In the genomic region with DNA sequence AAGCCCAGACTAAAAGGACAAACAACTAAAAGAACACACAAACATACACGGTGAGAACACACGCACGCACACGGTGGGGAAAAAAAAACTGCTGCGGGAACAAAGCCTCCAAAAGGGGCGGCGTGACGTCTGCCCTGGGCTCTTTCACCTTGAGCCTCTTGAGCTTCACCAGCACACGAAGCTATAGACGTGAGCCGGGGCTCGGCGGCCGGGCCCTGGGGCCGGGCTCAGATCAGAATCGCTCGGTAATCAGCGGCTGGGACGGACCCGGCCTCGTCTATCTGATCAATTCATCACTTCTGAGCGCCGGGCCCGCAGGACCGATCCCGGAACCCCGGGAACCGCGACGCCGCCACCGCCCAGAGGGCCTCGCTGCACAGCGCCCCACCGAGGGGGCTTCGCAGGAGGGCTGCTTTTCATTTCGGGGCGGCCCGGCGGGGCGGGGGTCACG, we compare ENCODE assay signal across 9 mouse cellular contexts. TPM values are rescaled to one million over a fixed set of nuclear protein-coding genes. Genes with fewer than 3 reads are reported as not detected.
DNase-seq lines count a peak whose midpoint lies in the region; ATAC-seq and TF ChIP-seq lines count a peak whose summit lies in the region.
"Had no signal": no experiment of that assay in that cellular context is flagged by ENCODE, and none has a peak within 500 bp of the region (broad histone marks: within the 10 kb centered on the region; RNA-seq: fewer than 3 reads in every experiment).

No protein-coding gene starts in this region.

- ATAC-seq in embryonic facial prominence, embryonic 15.5 days (ENCODE audit: insufficient number of reproducible peaks, low FRiP score, low TSS enrichment, low read depth), result peak; percentile 71
- ATAC-seq in intestine, postnatal 0 days, result peak; percentile 74

- H3K4me1 ChIP-seq in embryonic facial prominence, embryonic 15.5 days, result 0 out of 2 replicates have a peak, but pooled peaks cover 5% of the 10 kb centered on the region
- H3K4me1 ChIP-seq in intestine, postnatal 0 days (replicated peaks; ENCODE audit: control insufficient read depth, insufficient read depth, low read length), result no peaks in the 10 kb centered on the region; the same call in 1 of the 2 replicates
- peaks cover 8% of the 10 kb centered on the region for H3K4me1 ChIP-seq in midbrain, embryonic 10.5 days

- no peak for DNase-seq in left cerebral cortex, adult 2 months (ENCODE audit: extremely low spot score in 1 of 2, low spot score in 2 of 2)
- no peak for DNase-seq in left cerebral cortex, postnatal 4 days
- DNase-seq in T-cell, adult 2 months (ENCODE audit: low spot score), result peak; percentile 77
- DNase-seq in midbrain, embryonic 10.5 days (ENCODE audit: low spot score), result no peak
- no peak for DNase-seq in layer of hippocampus, adult 9-10 months (ENCODE audit: low spot score)
- no peak for DNase-seq in cerebellum, adult 11 months

- H3K27ac ChIP-seq in left cerebral cortex, adult 2 months, result peak overlapping the region; percentile 97
- H3K27ac ChIP-seq in embryonic facial prominence, embryonic 15.5 days (replicated peaks), result peak overlapping the region; percentile 87
- peak overlapping the region; percentile 83 for H3K27ac ChIP-seq in intestine, postnatal 0 days (ENCODE audit: low read depth, low read length)
- H3K27ac ChIP-seq in midbrain, embryonic 10.5 days (replicated peaks), result peak overlapping the region; percentile 97

- peak overlapping the region; percentile 82 for H3K4me2 ChIP-seq in embryonic facial prominence, embryonic 15.5 days (replicated peaks)
- H3K4me2 ChIP-seq in intestine, postnatal 0 days (replicated peaks; ENCODE audit: low read depth), result peak overlapping the region; percentile 93

- WGBS in embryonic facial prominence, embryonic 15.5 days, result 1% methylated on average over 42 of the region's 42 CpGs
- WGBS in intestine, postnatal 0 days, result under 1% methylated on average over 42 of the region's 42 CpGs
- under 1% methylated on average over 42 of the region's 42 CpGs for WGBS in midbrain, embryonic 10.5 days

- no peaks in the 10 kb centered on the region for H3K27me3 ChIP-seq in embryonic facial prominence, embryonic 15.5 days
- H3K27me3 ChIP-seq in intestine, postnatal 0 days (replicated peaks; ENCODE audit: control insufficient read depth, insufficient read depth, low read length), result no peaks in the 10 kb centered on the region
- no peaks in the 10 kb centered on the region for H3K27me3 ChIP-seq in midbrain, embryonic 10.5 days (ENCODE audit: low read depth, poor library complexity, severe bottlenecking)

- H3K36me3 ChIP-seq in embryonic facial prominence, embryonic 15.5 days, result peaks cover 21% of the 10 kb centered on the region
- peaks cover 21% of the 10 kb centered on the region for H3K36me3 ChIP-seq in intestine, postnatal 0 days (ENCODE audit: control insufficient read depth, insufficient read depth)
- H3K36me3 ChIP-seq in midbrain, embryonic 10.5 days, result peaks cover 24% of the 10 kb centered on the region

- no peak for TF ChIP-seq CTCF in left cerebral cortex, adult 2 months (IDR thresholded peaks at IDR 0.05)
- no peak for TF ChIP-seq CTCF in intestine, postnatal 0 days (IDR thresholded peaks at IDR 0.05; ENCODE audit: low read depth)

- peak overlapping the region; percentile 96 for H3K9ac ChIP-seq in embryonic facial prominence, embryonic 15.5 days
- H3K9ac ChIP-seq in intestine, postnatal 0 days (ENCODE audit: low read depth, low read length), result peak overlapping the region; percentile 91

- H3K9me3 ChIP-seq in embryonic facial prominence, embryonic 15.5 days (replicated peaks), result no peaks in the 10 kb centered on the region
- H3K9me3 ChIP-seq in intestine, postnatal 0 days (ENCODE audit: control insufficient read depth), result no peaks in the 10 kb centered on the region
- no peaks in the 10 kb centered on the region for H3K9me3 ChIP-seq in midbrain, embryonic 10.5 days (replicated peaks)

- intact Hi-C loops in left cerebral cortex, adult 2 months (cut with DNase I), result loop anchor here (1.0 to 10.0 kb wide), 3 partner anchors 8 to 771 kb away; a partner anchor contains a TSS
- intact Hi-C loops in left cerebral cortex, postnatal 4 days (cut with DNase I), result loop anchor here (5.0 to 10.0 kb wide), 2 partner anchors 109 to 152 kb away; a partner anchor contains a TSS

- H3K4me3 ChIP-seq in left cerebral cortex, adult 2 months, result peak overlapping the region; percentile 82
- peak overlapping the region; percentile 88 for H3K4me3 ChIP-seq in embryonic facial prominence, embryonic 15.5 days (replicated peaks)
- H3K4me3 ChIP-seq in intestine, postnatal 0 days (ENCODE audit: low read depth, low read length), result peak overlapping the region; percentile 87
- H3K4me3 ChIP-seq in midbrain, embryonic 10.5 days, result peak overlapping the region; percentile 84

RNA-seq across cellular contexts. Expression of a gene that starts 8.1 kb away (rescaled TPM):
- total RNA-seq in left cerebral cortex, adult 2 months (2021), result 10 to 100 TPM; 40.9 to 46.1 TPM
- 10 to 100 TPM; 45.4 to 46.1 TPM for total RNA-seq in left cerebral cortex, postnatal 4 days (2021)
- 48.6 and 49.6 TPM in 2 replicates for polyA plus RNA-seq in embryonic facial prominence, embryonic 15.5 days (2015; fragmentation: Nextera tagmentation; extraction: Ambion mirVana)
- 27.5 and 27.9 TPM in 2 replicates for polyA plus RNA-seq in intestine, postnatal 0 days (2015; fragmentation: Nextera tagmentation; extraction: Ambion mirVana)
- polyA plus RNA-seq in midbrain, embryonic 10.5 days (2016; fragmentation: Nextera tagmentation; extraction: Ambion mirVana), result 38.6 and 50.8 TPM in 2 replicates

RNA-seq across cellular contexts. Expression of a gene that starts 17.4 kb away (rescaled TPM):
- 10 to 100 TPM; 24.9 to 25.0 TPM for total RNA-seq in left cerebral cortex, adult 2 months (2021)
- 10 to 100 TPM; 22.3 to 26.3 TPM for total RNA-seq in left cerebral cortex, postnatal 4 days (2021)
- polyA plus RNA-seq in embryonic facial prominence, embryonic 15.5 days (2015; fragmentation: Nextera tagmentation; extraction: Ambion mirVana), result 43.1 and 51.3 TPM in 2 replicates
- 29.9 and 30.4 TPM in 2 replicates for polyA plus RNA-seq in intestine, postnatal 0 days (2015; fragmentation: Nextera tagmentation; extraction: Ambion mirVana)
- polyA plus RNA-seq in midbrain, embryonic 10.5 days (2016; fragmentation: Nextera tagmentation; extraction: Ambion mirVana), result 72.9 and 78.3 TPM in 2 replicates

RNA-seq across cellular contexts. Expression of a gene that starts 17.8 kb away (rescaled TPM):
- total RNA-seq in left cerebral cortex, adult 2 months (2021), result 10 to 100 TPM; 33.5 to 35.2 TPM
- 10 to 100 TPM; 17.6 to 20.1 TPM for total RNA-seq in left cerebral cortex, postnatal 4 days (2021)
- 3.3 and 4.1 TPM in 2 replicates for polyA plus RNA-seq in embryonic facial prominence, embryonic 15.5 days (2015; fragmentation: Nextera tagmentation; extraction: Ambion mirVana)
- 8.6 and 10.8 TPM in 2 replicates for polyA plus RNA-seq in intestine, postnatal 0 days (2015; fragmentation: Nextera tagmentation; extraction: Ambion mirVana)
- polyA plus RNA-seq in midbrain, embryonic 10.5 days (2016; fragmentation: Nextera tagmentation; extraction: Ambion mirVana), result 2.6 and 3.2 TPM in 2 replicates

RNA-seq across cellular contexts. Expression of a gene that starts 20.2 kb away (rescaled TPM):
- 1 to 10 TPM; 2.4 to 2.5 TPM for total RNA-seq in left cerebral cortex, adult 2 months (2021)
- total RNA-seq in left cerebral cortex, postnatal 4 days (2021), result 1 to 10 TPM; 2.4 to 2.7 TPM
- 2.8 and 6.1 TPM in 2 replicates for polyA plus RNA-seq in embryonic facial prominence, embryonic 15.5 days (2015; fragmentation: Nextera tagmentation; extraction: Ambion mirVana)
- not detected in 2 replicates for polyA plus RNA-seq in intestine, postnatal 0 days (2015; fragmentation: Nextera tagmentation; extraction: Ambion mirVana)
- polyA plus RNA-seq in midbrain, embryonic 10.5 days (2016; fragmentation: Nextera tagmentation; extraction: Ambion mirVana), result 0.49 and 0.63 TPM in 2 replicates
- total RNA-seq: heart, adult 18-20 months had no signal

RNA-seq across cellular contexts. Expression of a gene that starts 36.9 kb away (rescaled TPM):
- total RNA-seq in left cerebral cortex, adult 2 months (2021), result 100 to 1,000 TPM; 125 to 135 TPM
- total RNA-seq in left cerebral cortex, postnatal 4 days (2021), result 100 to 1,000 TPM; 184 to 186 TPM
- 18.0 and 19.9 TPM in 2 replicates for polyA plus RNA-seq in embryonic facial prominence, embryonic 15.5 days (2015; fragmentation: Nextera tagmentation; extraction: Ambion mirVana)
- polyA plus RNA-seq in intestine, postnatal 0 days (2015; fragmentation: Nextera tagmentation; extraction: Ambion mirVana), result 2.9 and 3.0 TPM in 2 replicates
- polyA plus RNA-seq in midbrain, embryonic 10.5 days (2016; fragmentation: Nextera tagmentation; extraction: Ambion mirVana), result 23.6 and 36.5 TPM in 2 replicates
